Mouse (Mus musculus) stomach, postnatal 0 days (tissue): ENCODE results near the gene Agbl4. TPM values are rescaled to one million over a fixed set of nuclear protein-coding genes. Genes with fewer than 3 reads are reported as not detected.

ENCODE experiments used
- ATAC-seq: fragments of 200-750 bp; cut with Nextera tagmentation; 2 replicates; pipeline ENCODE4 v1.8.0; 2017; ENCODE audit not compliant: low FRiP score, low TSS enrichment
- DNase-seq: peaks from one replicate; pipeline ENCODE4 v3.0.0-alpha.2; 2016; ENCODE audit warnings: low spot score
- H3K27ac ChIP-seq: fragments of 300-500 bp; sonication (generic); replicated peaks from 2 replicates; pipeline ENCODE4 v1.5.1; 2014; ENCODE audit warnings: mild to moderate bottlenecking, control low read depth
- H3K27me3 ChIP-seq: fragments of 300-500 bp; sonication (generic); 2 replicates; pipeline ENCODE4 v1.6.1; 2014; ENCODE audit warnings: low read length; ENCODE audit not compliant: control insufficient read depth, insufficient read depth
- H3K36me3 ChIP-seq: fragments of 300-500 bp; sonication (generic); 2 replicates; pipeline ENCODE4 v1.6.1; 2014; ENCODE audit warnings: low read length, mixed read lengths; ENCODE audit not compliant: control insufficient read depth, insufficient read depth
- H3K4me1 ChIP-seq: fragments of 300-500 bp; sonication (generic); replicated peaks from 2 replicates; pipeline ENCODE4 v1.6.1; 2014; ENCODE audit warnings: antibody characterized with exemption; ENCODE audit not compliant: control insufficient read depth, insufficient read depth
- H3K4me2 ChIP-seq: fragments of 300-500 bp; sonication (generic); replicated peaks from 2 replicates; pipeline ENCODE4 v1.6.1; 2014; ENCODE audit warnings: low read depth, mild to moderate bottlenecking, control low read depth, moderate library complexity
- H3K4me3 ChIP-seq: fragments of 300-500 bp; sonication (generic); 2 replicates; pipeline ENCODE4 v1.5.1; 2014; ENCODE audit warnings: low read depth, low read length, control low read depth
- H3K9ac ChIP-seq: fragments of 300-500 bp; sonication (generic); 2 replicates; pipeline ENCODE4 v1.6.1; 2014; ENCODE audit warnings: mild to moderate bottlenecking, low read length, control low read depth, mixed read lengths
- H3K9me3 ChIP-seq: fragments of 300-500 bp; sonication (generic); 2 replicates; pipeline ENCODE4 v1.6.1; 2016; ENCODE audit warnings: low read length; ENCODE audit not compliant: control insufficient read depth
- CTCF ChIP-seq: IDR thresholded peaks from 2 replicates; pipeline ENCODE4 v1.5.1; 2016; ENCODE audit warnings: antibody characterized with exemption, low read depth, mild to moderate bottlenecking, moderate library complexity
- EP300 ChIP-seq: optimal IDR thresholded peaks from 2 replicates; pipeline ENCODE3; 2016; ENCODE audit warnings: antibody characterized with exemption
- WGBS: fragments of 180-500 bp; shearing (Covaris S2); extraction: QIAGEN DNeasy Blood & Tissue Kit; methylation state at CpG from one replicate; pipeline ENCODE4 v1.1.7; 2014; 5-methylcytosine and 5-hydroxymethylcytosine counted together
- polyA plus RNA-seq: library from polyadenylated mRNA; unstranded; fragments of >200 nt; fragmentation: Nextera tagmentation; extraction: Ambion mirVana; gene quantifications from 2 replicates; pipeline ENCODE4 v1.2.1, GENCODE M21; 2015

The Agbl4 gene
- polyA plus RNA-seq, 1 experiment from 2014 or later: 0.10 TPM

DNA sequence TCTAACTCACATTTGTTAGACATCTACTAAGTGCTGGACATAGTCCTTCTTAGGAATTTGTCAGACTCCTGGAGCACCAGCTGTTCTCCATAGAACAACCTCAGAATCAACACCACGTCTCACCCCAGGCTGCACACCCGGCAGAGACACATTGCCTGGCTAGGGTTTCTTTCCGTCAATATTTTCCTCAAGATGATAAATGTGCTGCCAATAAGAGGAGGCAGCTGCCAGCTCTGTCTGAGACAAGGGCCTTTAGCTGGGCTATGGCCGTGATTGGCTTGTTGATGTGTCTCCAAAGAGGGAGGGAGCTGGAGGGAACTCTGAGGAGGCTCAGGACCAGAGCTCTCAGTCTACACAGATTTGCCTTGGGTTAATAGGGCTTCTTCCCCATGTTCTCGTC lies 1227.5 kb downstream of the Agbl4 start:
- no peak for ATAC-seq
- TF ChIP-seq CTCF (no peak), EP300 (no peak)
- Histone ChIP-seq H3K9me3 (no peaks in the 10 kb centered on the region), H3K4me2 (no peak overlapping the region), H3K27ac (no peak overlapping the region), H3K4me1 (no peaks in the 10 kb centered on the region), H3K27me3 (no peaks in the 10 kb centered on the region), H3K4me3 (no peak overlapping the region), H3K36me3 (no peaks in the 10 kb centered on the region), H3K9ac (no peak overlapping the region)
- DNase-seq: no peak
- WGBS: 52% methylated on average over 5 of the region's 5 CpGs

DNA sequence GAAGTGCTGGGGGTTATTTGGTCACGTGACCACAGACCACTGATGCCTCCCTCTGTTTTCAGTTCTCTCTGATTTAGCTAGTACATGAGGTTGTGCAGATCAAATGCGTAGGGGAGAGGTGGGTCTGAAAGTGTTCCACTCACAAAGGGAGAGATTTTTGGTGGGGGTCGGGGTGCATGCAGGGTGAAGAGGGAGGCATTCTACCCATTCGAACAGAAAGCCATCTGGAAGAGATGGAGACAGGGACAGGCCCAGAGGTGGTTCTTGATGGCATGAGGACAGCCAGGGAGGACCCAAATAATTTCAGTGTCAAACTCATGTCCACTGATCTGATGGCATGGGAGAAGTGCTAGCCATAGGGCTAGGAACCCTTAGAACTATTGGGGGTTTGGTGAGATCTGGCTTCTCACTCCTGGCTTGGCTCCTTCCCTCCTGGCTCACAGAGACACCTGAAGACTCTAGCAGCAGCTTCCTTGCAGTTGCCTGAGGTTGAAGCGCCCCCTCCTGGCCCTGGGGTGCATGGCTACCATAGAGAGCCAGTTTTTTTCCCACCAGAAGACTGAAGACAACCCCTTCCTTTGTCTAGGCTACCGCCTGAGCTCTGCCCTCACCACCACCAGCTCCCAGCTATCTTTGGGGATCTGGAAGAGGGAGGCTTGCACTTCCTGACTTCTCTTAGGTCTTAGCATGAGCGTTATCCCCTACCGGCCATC lies 1228.8 kb downstream of the Agbl4 start:
- no peak overlapping the region for H3K4me3 ChIP-seq
- no peak overlapping the region for H3K4me2 ChIP-seq
- DNase-seq: peak; percentile 76
- H3K27me3 ChIP-seq: no peaks in the 10 kb centered on the region
- H3K27ac ChIP-seq: no peak overlapping the region
- no peak overlapping the region for H3K9ac ChIP-seq
- TF ChIP-seq CTCF (peak; percentile 92), EP300 (no peak)
- no peaks in the 10 kb centered on the region for H3K4me1 ChIP-seq
- peak; percentile 64 for ATAC-seq
- no peaks in the 10 kb centered on the region for H3K9me3 ChIP-seq
- no peaks in the 10 kb centered on the region for H3K36me3 ChIP-seq
- 40% methylated on average over 8 of the region's 8 CpGs for WGBS

DNA sequence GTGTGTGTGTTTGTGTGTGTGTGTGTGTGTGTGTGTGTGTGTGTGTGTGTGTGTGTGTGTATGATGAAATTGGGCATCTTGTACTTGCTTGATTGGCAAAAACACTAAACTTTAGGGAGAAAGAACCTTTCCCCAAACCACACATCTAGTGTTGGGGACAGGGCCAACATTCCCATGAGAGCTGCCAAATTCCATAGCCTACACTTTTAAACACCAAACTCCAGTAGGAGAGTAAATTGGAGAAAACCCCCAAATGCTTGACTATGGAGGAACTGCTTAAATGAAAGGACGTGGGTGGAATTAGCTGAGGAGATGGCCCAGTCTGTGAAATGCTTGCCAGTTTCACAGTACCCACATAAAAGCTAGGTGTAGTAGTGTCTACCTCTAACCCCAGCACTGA lies 1235.2 kb downstream of the Agbl4 start:
- ATAC-seq: no peak
- 56% methylated on average over 1 of the region's 1 CpGs for whole genome bisulfite sequencing
- no peak overlapping the region for H3K27ac ChIP-seq
- no peak for TF ChIP-seq CTCF
- no peak for TF ChIP-seq EP300
- no peak overlapping the region for H3K4me3 ChIP-seq
- no peak overlapping the region for H3K4me2 ChIP-seq
- H3K27me3 ChIP-seq: no peaks in the 10 kb centered on the region
- no peak overlapping the region for H3K9ac ChIP-seq
- H3K4me1 ChIP-seq: no peaks in the 10 kb centered on the region
- no peak for DNase-seq
- no peaks in the 10 kb centered on the region for H3K36me3 ChIP-seq
- no peaks in the 10 kb centered on the region for H3K9me3 ChIP-seq

DNA sequence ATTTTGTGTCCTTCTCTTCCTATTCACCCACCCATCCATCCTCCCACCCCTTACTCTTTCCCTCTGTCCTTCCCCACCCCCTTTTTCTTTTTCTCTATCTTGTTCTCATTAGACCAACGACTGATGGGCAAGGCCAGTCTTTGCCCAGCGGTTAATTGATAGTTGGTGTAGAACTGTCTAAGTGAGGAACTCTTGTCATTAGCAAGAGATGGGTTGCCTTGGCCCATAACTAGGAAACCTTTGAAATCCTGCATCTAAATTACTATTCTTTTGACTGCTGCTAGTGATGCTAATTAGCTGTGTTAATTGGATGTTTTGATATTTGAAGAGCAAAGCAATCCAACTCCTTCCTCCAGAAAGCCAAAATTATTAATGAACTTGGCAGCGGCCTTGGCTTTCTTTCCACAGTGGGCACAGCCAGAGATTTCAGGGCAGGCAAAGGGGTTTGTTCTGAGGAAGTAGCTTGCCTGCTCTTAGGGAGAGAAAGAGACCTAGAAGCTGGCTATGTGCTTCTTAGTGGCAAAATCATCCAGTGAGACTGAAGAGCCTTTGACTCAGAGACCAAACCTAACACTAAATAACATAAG lies 1238.2 kb downstream of the Agbl4 start:
- no peaks in the 10 kb centered on the region for H3K27me3 ChIP-seq
- H3K27ac ChIP-seq: no peak overlapping the region
- TF ChIP-seq EP300 (no peak), CTCF (no peak)
- no peak overlapping the region for H3K4me3 ChIP-seq
- no peaks in the 10 kb centered on the region for H3K9me3 ChIP-seq
- no peak overlapping the region for H3K9ac ChIP-seq
- 83% methylated on average over 3 of the region's 3 CpGs for WGBS
- H3K4me1 ChIP-seq: no peaks in the 10 kb centered on the region
- DNase-seq (no peak), ATAC-seq (no peak)
- H3K4me2 ChIP-seq: no peak overlapping the region
- no peaks in the 10 kb centered on the region for H3K36me3 ChIP-seq

DNA sequence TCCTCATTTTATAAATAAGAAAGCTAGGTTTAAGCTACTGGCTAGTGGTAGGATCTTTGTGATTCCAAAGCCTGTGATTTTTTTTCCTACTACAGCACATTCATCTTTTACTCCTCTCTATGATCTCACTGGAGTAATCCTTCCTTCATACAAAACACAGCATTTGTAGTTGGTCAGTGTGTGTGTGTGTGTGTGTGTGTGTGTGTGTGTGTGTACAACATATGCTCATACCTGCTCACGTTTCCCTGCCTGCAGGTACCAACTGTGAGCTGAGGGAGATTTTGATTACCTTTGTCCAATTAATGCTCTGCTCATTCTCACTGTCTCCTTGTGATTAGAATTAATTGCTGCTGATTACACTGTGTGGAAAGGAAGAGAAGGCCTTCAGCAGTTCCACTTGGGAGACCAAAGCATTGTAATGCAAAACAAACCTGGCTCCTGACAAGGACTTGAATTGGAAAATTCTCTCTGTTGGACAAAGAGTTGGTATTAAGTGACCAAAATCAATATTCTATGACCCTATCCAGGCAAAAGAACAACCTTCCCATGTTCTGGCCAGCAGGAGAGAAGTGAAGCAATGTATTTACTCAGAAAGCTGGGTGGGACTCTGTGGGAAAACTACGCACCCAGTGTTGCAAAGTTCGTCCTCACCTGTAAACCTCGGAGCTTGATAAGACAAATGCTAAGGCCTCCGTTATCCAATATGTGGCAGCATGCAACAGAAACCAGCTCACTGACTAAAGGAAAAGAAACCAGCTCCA lies 1241.7 kb downstream of the Agbl4 start:
- Histone ChIP-seq H3K4me3 (no peak overlapping the region), H3K27me3 (no peaks in the 10 kb centered on the region), H3K9ac (no peak overlapping the region), H3K9me3 (no peaks in the 10 kb centered on the region), H3K27ac (no peak overlapping the region), H3K4me2 (no peak overlapping the region), H3K36me3 (no peaks in the 10 kb centered on the region), H3K4me1 (no peaks in the 10 kb centered on the region)
- TF ChIP-seq EP300: no peak
- no peak for DNase-seq
- ATAC-seq: no peak
- 65% methylated on average over 5 of the region's 5 CpGs for WGBS
